Mouse (Mus musculus) lung, adult 2 months (tissue): Measurements from ENCODE around the gene Cables2.

ENCODE experiments used
- CTCF ChIP-seq: fragments of 200-500 bp; IDR thresholded peaks from 2 replicates; pipeline ENCODE4 v1.5.1; 2011; ENCODE audit warnings: mild to moderate bottlenecking, low read length, control low read depth; ENCODE audit not compliant: insufficient read depth
- POLR2A ChIP-seq: fragments of 200-500 bp; IDR thresholded peaks from 2 replicates; pipeline ENCODE4 v1.6.1; 2011; ENCODE audit warnings: low read depth, mild to moderate bottlenecking, control low read depth, low read length, borderline replicate concordance; ENCODE audit errors: extremely low read depth

- TF ChIP-seq CTCF, result 0 out of 2 replicates have a peak, but pooled peaks have one; percentile 2
- TF ChIP-seq POLR2A, result no peak
These were observed 51.0 kb downstream of the Cables2 start for GRCm38 (mm10) chr2:180222250-180222649.
